Mouse (Mus musculus): ENCODE results near the gene Pgbd5.

GRCm38 (mm10) chr8:124319316-124319652, 120.2 kb downstream of the Pgbd5 start:
- TF ChIP-seq POLR2A (IDR thresholded peaks at IDR 0.05; ENCODE audit: insufficient read depth, low read depth, low read length) (no peak), EP300 (IDR thresholded peaks at IDR 0.05; ENCODE audit: insufficient read depth, low read depth, low read length) (no peak)
